Mouse (Mus musculus) heart, adult 2 months (tissue): ENCODE data around the gene Wdr89. TPM values are rescaled to one million over a fixed set of nuclear protein-coding genes. Genes with fewer than 3 reads are reported as not detected.

ENCODE experiments used
- DNase-seq, 2 experiments: peaks; one replicate each; pipeline ENCODE4 v3.0.0; 2021
- H3K27ac ChIP-seq: fragments of 200-600 bp; 2 replicates; pipeline ENCODE4 v1.8.1; 2022
- H3K27me3 ChIP-seq: fragments of 200-500 bp; 2 replicates; pipeline ENCODE4 v1.6.1; 2012; ENCODE audit warnings: mild to moderate bottlenecking, low read length, inconsistent platforms, mixed read lengths; ENCODE audit not compliant: control insufficient read depth, insufficient read depth
- H3K36me3 ChIP-seq: fragments of 200-500 bp; 2 replicates; pipeline ENCODE4 v1.6.1; 2012; ENCODE audit warnings: low read length, inconsistent platforms; ENCODE audit not compliant: control insufficient read depth, insufficient read depth
- H3K4me1 ChIP-seq: fragments of 200-500 bp; 2 replicates; pipeline ENCODE4 v1.6.1; 2011; ENCODE audit warnings: low read length; ENCODE audit not compliant: control insufficient read depth, insufficient read depth
- H3K4me3 ChIP-seq: fragments of 200-600 bp; 2 replicates; pipeline ENCODE4 v1.8.1; 2022
- H3K79me2 ChIP-seq: fragments of 200-500 bp; replicated peaks from 2 replicates; pipeline ENCODE4 v1.6.1; 2012; ENCODE audit warnings: mild to moderate bottlenecking, inconsistent platforms, low read length, moderate library complexity, mixed read lengths; ENCODE audit not compliant: control insufficient read depth, insufficient read depth
- H3K9ac ChIP-seq: fragments of 200-500 bp; 2 replicates; pipeline ENCODE4 v1.6.1; 2012; ENCODE audit warnings: low read depth, mild to moderate bottlenecking, control low read depth, inconsistent platforms, low read length, mixed read lengths
- CTCF ChIP-seq: fragments of 200-600 bp; IDR thresholded peaks from 2 replicates; pipeline ENCODE4 v1.8.1; 2022; ENCODE audit warnings: antibody characterized with exemption, mild to moderate bottlenecking, moderate library complexity
- EP300 ChIP-seq: fragments of 200-500 bp; IDR thresholded peaks from 2 replicates; pipeline ENCODE4 v1.6.1; 2011; ENCODE audit warnings: low read depth, low read length, control low read depth; ENCODE audit not compliant: insufficient read depth
- POLR2A ChIP-seq: fragments of 200-500 bp; IDR thresholded peaks from 2 replicates; pipeline ENCODE4 v1.6.1; 2011; ENCODE audit warnings: mild to moderate bottlenecking, low read depth, low read length, control low read depth; ENCODE audit not compliant: insufficient read depth
- WGBS: fragments of 180-500 bp; shearing (Covaris S2); methylation state at CpG from one replicate; pipeline ENCODE4 v1.1.7; 2018; 5-methylcytosine and 5-hydroxymethylcytosine counted together
- intact Hi-C: fragments of 180-260 bp; cut with DNase I; formaldehyde crosslinking; loops from one replicate; pipeline ENCODE4 v1.15.1; 2025
- polyA plus RNA-seq: library from polyadenylated mRNA; depleted of rRNA; stranded (reverse); fragments of >200 nt; gene quantifications from 2 replicates; pipeline ENCODE4 v1.2.3, GENCODE M21; 2012
- total RNA-seq, 2 experiments: library from RNA; stranded (reverse); gene quantifications; 2 replicates each; pipeline ENCODE4 v1.2.3; 2021

Gene Wdr89
- total and polyA plus RNA-seq, 3 experiments = 2.6 to 2.8 (median 2.8) TPM

- intact Hi-C loops = no loop called here
- no peaks in the 10 kb centered on the region for H3K36me3 ChIP-seq
- no peaks in the 10 kb centered on the region for H3K27me3 ChIP-seq
- whole genome bisulfite sequencing = 100% methylated on average over 1 of the region's 1 CpGs
- no peaks in the 10 kb centered on the region for H3K4me1 ChIP-seq
- no peak overlapping the region for H3K27ac ChIP-seq
- TF ChIP-seq CTCF = peak; percentile 25; the same call in 1 of the 2 replicates
- TF ChIP-seq POLR2A = no peak
- H3K4me3 ChIP-seq = no peak overlapping the region
- no peak for DNase-seq
- no peaks in the 10 kb centered on the region for H3K79me2 ChIP-seq
- H3K9ac ChIP-seq = no peak overlapping the region
These were observed 27.6 kb downstream of the Wdr89 start for GRCm38 (mm10) chr12:75641726-75642125.

- H3K79me2 ChIP-seq = no peaks in the 10 kb centered on the region
- H3K27me3 ChIP-seq = no peaks in the 10 kb centered on the region
- 78% methylated on average over 2 of the region's 2 CpGs for WGBS
- no peak overlapping the region for H3K9ac ChIP-seq
- H3K36me3 ChIP-seq = no peaks in the 10 kb centered on the region
- no peaks in the 10 kb centered on the region for H3K4me1 ChIP-seq
- no peak for DNase-seq
- no peak overlapping the region for H3K4me3 ChIP-seq
- intact Hi-C loops = no loop called here
- no peak overlapping the region for H3K27ac ChIP-seq
- TF ChIP-seq POLR2A (no peak), CTCF (no peak), EP300 (no peak)
These were observed 31.0 kb downstream of the Wdr89 start for GRCm38 (mm10) chr12:75638345-75638744.

- WGBS = 83% methylated on average over 3 of the region's 3 CpGs
- intact Hi-C loops = no loop called here
- Histone ChIP-seq H3K27ac (no peak overlapping the region), H3K27me3 (no peaks in the 10 kb centered on the region), H3K4me3 (no peak overlapping the region), H3K4me1 (no peaks in the 10 kb centered on the region), H3K9ac (no peak overlapping the region), H3K36me3 (no peaks in the 10 kb centered on the region), H3K79me2 (no peaks in the 10 kb centered on the region)
- TF ChIP-seq EP300 (no peak), CTCF (no peak), POLR2A (no peak)
- DNase-seq = no peak
These were observed 32.2 kb downstream of the Wdr89 start for GRCm38 (mm10) chr12:75637103-75637502.

GRCm38 (mm10) chr12:75635771-75636430 is 33.4 kb downstream of the Wdr89 start:
- H3K4me1 ChIP-seq = no peaks in the 10 kb centered on the region
- 79% methylated on average over 10 of the region's 10 CpGs for WGBS
- no peaks in the 10 kb centered on the region for H3K27me3 ChIP-seq
- no peak overlapping the region for H3K27ac ChIP-seq
- no peak for DNase-seq
- no peak overlapping the region for H3K4me3 ChIP-seq
- TF ChIP-seq CTCF = no peak
- no peak for TF ChIP-seq POLR2A
- TF ChIP-seq EP300 = no peak
- H3K9ac ChIP-seq = no peak overlapping the region
- H3K79me2 ChIP-seq = no peaks in the 10 kb centered on the region
- intact Hi-C loops = no loop called here
- no peaks in the 10 kb centered on the region for H3K36me3 ChIP-seq

GRCm38 (mm10) chr12:75629618-75630017 is 39.7 kb downstream of the Wdr89 start:
- no peak overlapping the region for H3K27ac ChIP-seq
- H3K27me3 ChIP-seq = no peaks in the 10 kb centered on the region
- no peaks in the 10 kb centered on the region for H3K79me2 ChIP-seq
- H3K36me3 ChIP-seq = no peaks in the 10 kb centered on the region
- TF ChIP-seq CTCF (peak; percentile 30; the same call in 1 of the 2 replicates), EP300 (no peak)
- DNase-seq = no peak
- no peak overlapping the region for H3K9ac ChIP-seq
- no peaks in the 10 kb centered on the region for H3K4me1 ChIP-seq
- no peak overlapping the region for H3K4me3 ChIP-seq
- intact Hi-C loops = no loop called here
- 71% methylated on average over 1 of the region's 1 CpGs for WGBS

GRCm38 (mm10) chr12:75623292-75623691 is 46.0 kb downstream of the Wdr89 start:
- no peaks in the 10 kb centered on the region for H3K4me1 ChIP-seq
- H3K9ac ChIP-seq = no peak overlapping the region
- H3K36me3 ChIP-seq = no peaks in the 10 kb centered on the region
- intact Hi-C loops = no loop called here
- H3K27me3 ChIP-seq = no peaks in the 10 kb centered on the region
- no peak for TF ChIP-seq CTCF
- TF ChIP-seq POLR2A = no peak
- TF ChIP-seq EP300 = no peak
- H3K4me3 ChIP-seq = no peak overlapping the region
- H3K27ac ChIP-seq = no peak overlapping the region
- no peaks in the 10 kb centered on the region for H3K79me2 ChIP-seq
- DNase-seq = no peak
- 88% methylated on average over 5 of the region's 5 CpGs for WGBS
